In genomic region chr5:77086541-77086940, GRCm38 (mm10) we compare ENCODE assay signal across 23 mouse cellular contexts. TPM values are rescaled to one million over a fixed set of nuclear protein-coding genes. Genes with fewer than 3 reads are reported as not detected.
DNase-seq lines count a peak whose midpoint lies in the region; ATAC-seq and TF ChIP-seq lines count a peak whose summit lies in the region.
"Had no signal": no experiment of that assay in that cellular context is flagged by ENCODE, and none has a peak within 500 bp of the region (broad histone marks: within the 10 kb centered on the region; RNA-seq: fewer than 3 reads in every experiment).

No protein-coding gene starts in this region.

- no peak for TF ChIP-seq CTCF in midbrain, postnatal 0 days (IDR thresholded peaks at IDR 0.05)

- H3K9me3 ChIP-seq in midbrain, embryonic 11.5 days (ENCODE audit: control insufficient read depth, low read length) = no peaks in the 10 kb centered on the region
- no peaks in the 10 kb centered on the region for H3K9me3 ChIP-seq in midbrain, postnatal 0 days (ENCODE audit: low read length)
- H3K9me3 ChIP-seq: embryonic facial prominence, embryonic 10.5 days; embryonic facial prominence, embryonic 12.5 days; forebrain, embryonic 13.5 days; forebrain, embryonic 15.5 days had no signal

- no peak overlapping the region for H3K4me3 ChIP-seq in midbrain, embryonic 11.5 days (ENCODE audit: low read depth, low read length)
- H3K4me3 ChIP-seq in midbrain, postnatal 0 days (ENCODE audit: low read depth, low read length) = no peak overlapping the region
- H3K4me3 ChIP-seq: embryonic facial prominence, embryonic 10.5 days; embryonic facial prominence, embryonic 12.5 days; forebrain, embryonic 13.5 days; forebrain, embryonic 15.5 days had no signal

- no peak overlapping the region for H3K27ac ChIP-seq in midbrain, embryonic 11.5 days (ENCODE audit: low read depth, low read length)
- H3K27ac ChIP-seq in midbrain, postnatal 0 days (ENCODE audit: low read depth, low read length) = no peak overlapping the region
- H3K27ac ChIP-seq: embryonic facial prominence, embryonic 10.5 days; embryonic facial prominence, embryonic 12.5 days; forebrain, embryonic 13.5 days; forebrain, embryonic 15.5 days had no signal

- WGBS in midbrain, embryonic 11.5 days = 95% methylated on average over 7 of the region's 7 CpGs
- WGBS in midbrain, postnatal 0 days = 90% methylated on average over 7 of the region's 7 CpGs

- intact Hi-C loops in left cerebral cortex, postnatal 36 days (cut with DNase I) = no loop called here

- no peak overlapping the region for H3K9ac ChIP-seq in midbrain, embryonic 11.5 days (ENCODE audit: low read length)
- H3K9ac ChIP-seq in midbrain, postnatal 0 days (replicated peaks; ENCODE audit: low read length, poor library complexity, severe bottlenecking) = no peak overlapping the region
- H3K9ac ChIP-seq: embryonic facial prominence, embryonic 12.5 days; forebrain, embryonic 13.5 days; forebrain, embryonic 15.5 days; forebrain, postnatal 0 days had no signal

- 0 out of 2 replicates have a peak, but pooled peaks cover under 1% of the 10 kb centered on the region for H3K27me3 ChIP-seq in midbrain, embryonic 11.5 days (ENCODE audit: control insufficient read depth, insufficient read depth, low read length)
- H3K27me3 ChIP-seq in midbrain, postnatal 0 days (ENCODE audit: insufficient read depth, low read length) = 0 out of 2 replicates have a peak, but pooled peaks cover 2% of the 10 kb centered on the region
- H3K27me3 ChIP-seq: CH12.LX; embryonic facial prominence, embryonic 12.5 days; forebrain, embryonic 15.5 days had no signal

- no peak overlapping the region for H3K4me2 ChIP-seq in midbrain, embryonic 11.5 days
- no peak overlapping the region for H3K4me2 ChIP-seq in midbrain, postnatal 0 days (ENCODE audit: low read depth, low read length, poor library complexity, severe bottlenecking)
- H3K4me2 ChIP-seq: embryonic facial prominence, embryonic 12.5 days; forebrain, embryonic 13.5 days; forebrain, embryonic 15.5 days had no signal

- no peaks in the 10 kb centered on the region for H3K36me3 ChIP-seq in midbrain, embryonic 11.5 days (ENCODE audit: control insufficient read depth, insufficient read depth, low read length)
- no peaks in the 10 kb centered on the region for H3K36me3 ChIP-seq in midbrain, postnatal 0 days (ENCODE audit: insufficient read depth, low read length)
- H3K36me3 ChIP-seq: embryonic facial prominence, embryonic 10.5 days; embryonic facial prominence, embryonic 12.5 days; forebrain, embryonic 15.5 days had no signal

- ATAC-seq in midbrain, embryonic 11.5 days (ENCODE audit: low FRiP score) = no peak
- no peak for ATAC-seq in midbrain, postnatal 0 days (ENCODE audit: low FRiP score)
- ATAC-seq: CD4-positive, CD25-positive, alpha-beta regulatory T cell, adult 4 months; forebrain, embryonic 13.5 days; forebrain, embryonic 15.5 days; forebrain, postnatal 0 days had no signal

- H3K4me1 ChIP-seq in midbrain, embryonic 11.5 days (ENCODE audit: control insufficient read depth, insufficient read depth, low read length) = no peaks in the 10 kb centered on the region
- no peaks in the 10 kb centered on the region for H3K4me1 ChIP-seq in midbrain, postnatal 0 days (ENCODE audit: insufficient read depth, low read length)
- H3K4me1 ChIP-seq: embryonic facial prominence, embryonic 10.5 days; embryonic facial prominence, embryonic 12.5 days had no signal

- DNase-seq in midbrain, embryonic 11.5 days (ENCODE audit: low spot score, missing footprints) = peak; percentile 69
- DNase-seq in midbrain, postnatal 0 days (ENCODE audit: low spot score) = no peak
- peak; percentile 28 for DNase-seq in ES-CJ7 (ENCODE audit: low read depth, low spot score)
- peak; percentile 71 for DNase-seq in ZHBTc4 (ENCODE audit: low read depth, low spot score)
- no peak for DNase-seq in left cerebral cortex, postnatal 36 days (ENCODE audit: low spot score in 2 of 2)
- DNase-seq in adrenal gland, adult 18-20 months (ENCODE audit: low spot score in 2 of 2) = no peak
- DNase-seq in urinary bladder, adult 2 months (ENCODE audit: low spot score) = no peak
- DNase-seq: adrenal gland, adult 8-10 months; adrenal gland, postnatal 14 days; adrenal gland, postnatal 36 days; B cell, adult 2 months; cerebellum, adult 11-12 months; cerebellum, adult 2 months; cerebellum, adult 9-10 months; cerebellum, postnatal 10 days; cerebellum, postnatal 25 days; forebrain, postnatal 0 days had no signal

RNA-seq across cellular contexts. Expression of gene Hopx, which starts 28.4 kb away (rescaled TPM):
- 0.37 TPM in 1 of 2 replicates, not detected in the other for polyA plus RNA-seq in midbrain, embryonic 11.5 days (2014; fragmentation: Nextera tagmentation; extraction: Ambion mirVana)
- total RNA-seq in midbrain, postnatal 0 days (2014; rRNA removed) = 9.1 and 20.8 TPM in 2 replicates
- 1.4 and 1.8 TPM in 2 replicates for polyA plus RNA-seq in midbrain, postnatal 0 days (2015; fragmentation: Nextera tagmentation; extraction: Ambion mirVana)
- total RNA-seq in left cerebral cortex, postnatal 36 days (2021) = 10 to 100 TPM; 28.6 to 28.8 TPM
- 1 to 10 TPM; 2.4 to 3.3 TPM for total RNA-seq in adrenal gland, adult 18-20 months (2021)
- 66.3 and 93.9 TPM in 2 replicates for polyA plus RNA-seq in urinary bladder, adult 2 months (2012; rRNA removed)

Comparison
In these comparisons a context has a peak if more than half of its experiments do, and no peak if none do; other contexts are left out.
1. DNase-seq: peak in midbrain, embryonic 11.5 days (single experiment), ES-CJ7 (single experiment) and ZHBTc4 (single experiment); none in midbrain, postnatal 0 days (single experiment), left cerebral cortex, postnatal 36 days (0 of 2), adrenal gland, adult 18-20 months (0 of 2) and urinary bladder, adult 2 months (single experiment).